Mouse (Mus musculus) cerebellum, adult 2 months (tissue): ENCODE measurements around the gene Trpm8.

Experiments
- CTCF ChIP-seq: fragments of 200-500 bp; IDR thresholded peaks from 2 replicates; pipeline ENCODE4 v1.5.1; 2011; ENCODE audit warnings: low read depth, mild to moderate bottlenecking, control low read depth, low read length, moderate library complexity, borderline replicate concordance; ENCODE audit not compliant: insufficient read depth
- POLR2A ChIP-seq: fragments of 200-500 bp; IDR thresholded peaks from 2 replicates; pipeline ENCODE4 v1.6.1; 2011; ENCODE audit warnings: low read length, control low read depth, borderline replicate concordance; ENCODE audit not compliant: insufficient read depth

GRCm38 (mm10) chr1:88303762-88304161, 26.3 kb downstream of the Trpm8 start:
- TF ChIP-seq CTCF (no peak), POLR2A (no peak)
